Mouse (Mus musculus) CH12.LX (cell line): ENCODE results near the gene Gm20517. TPM values are rescaled to one million over a fixed set of nuclear protein-coding genes. Genes with fewer than 3 reads are reported as not detected.
A peak's percentile ranks its signal among the peaks of the same experiment; 100 is the strongest.

ENCODE experiments used
- DNase-seq: peaks from one replicate; pipeline ENCODE4 v3.0.0-alpha.2; 2013; ENCODE audit errors: extremely low read depth
- H3K27ac ChIP-seq: 2 replicates; pipeline ENCODE4 v1.5.1; 2012; ENCODE audit warnings: low read depth, mild to moderate bottlenecking, control low read depth, moderate library complexity; ENCODE audit not compliant: insufficient read depth
- H3K27me3 ChIP-seq: replicated peaks from 2 replicates; pipeline ENCODE3; 2012; ENCODE audit warnings: inconsistent platforms
- H3K36me3 ChIP-seq, 2 experiments: replicated peaks in 1 of 2; 2 replicates each; pipeline versions ENCODE3 to v1.6.1; 2012; ENCODE audit warnings: inconsistent platforms in 1 of 2, low read length in 1 of 2, mild to moderate bottlenecking in 1 of 2, mixed read lengths in 1 of 2, moderate library complexity in 1 of 2; ENCODE audit not compliant: control insufficient read depth in 1 of 2, insufficient read depth in 1 of 2
- H3K4me1 ChIP-seq, 2 experiments: 2 replicates each; pipeline ENCODE4 v1.6.1; 2012; ENCODE audit warnings: inconsistent platforms in 1 of 2, moderate library complexity in 1 of 2; ENCODE audit not compliant: insufficient read depth in 2 of 2, control insufficient read depth in 1 of 2
- H3K4me2 ChIP-seq: 2 replicates; pipeline ENCODE4 v1.6.1; 2012; ENCODE audit warnings: low read depth, mild to moderate bottlenecking, control low read depth; ENCODE audit not compliant: poor library complexity, insufficient read depth, severe bottlenecking
- H3K4me3 ChIP-seq, 3 experiments: fragments of 150-350 bp in 1 of 3; sonication (generic) in 1 of 3; replicated peaks in 1 of 3; 2 replicates each; pipeline versions ENCODE3 to v1.5.1; 2011 to 2012; ENCODE audit warnings: low read depth in 2 of 3, low read length in 2 of 3, mild to moderate bottlenecking in 2 of 3, moderate library complexity in 2 of 3, control low read depth in 1 of 3, improper control_type of control experiment in 1 of 3, inconsistent platforms in 1 of 3, mixed read lengths in 1 of 3; ENCODE audit not compliant: poor library complexity in 1 of 3
- H3K79me2 ChIP-seq: replicated peaks from 2 replicates; pipeline ENCODE4 v1.6.1; 2012; ENCODE audit warnings: mild to moderate bottlenecking, moderate library complexity; ENCODE audit not compliant: control insufficient read depth, poor library complexity, insufficient read depth, severe bottlenecking; ENCODE audit errors: extremely low read depth
- H3K9ac ChIP-seq: 2 replicates; pipeline ENCODE4 v1.6.1; 2012; ENCODE audit warnings: low read depth, mild to moderate bottlenecking, control low read depth, moderate library complexity; ENCODE audit not compliant: insufficient read depth
- H3K9me3 ChIP-seq: replicated peaks from 2 replicates; pipeline ENCODE3; 2012; ENCODE audit warnings: low read length, inconsistent platforms, mixed read lengths
- BHLHE40 ChIP-seq: IDR thresholded peaks from 2 replicates; pipeline ENCODE4 v1.6.1; 2011; ENCODE audit warnings: mild to moderate bottlenecking, low read depth, low read length, improper control_type of control experiment
- CHD1 ChIP-seq: IDR thresholded peaks from 2 replicates; pipeline ENCODE4 v1.6.1; 2012; ENCODE audit warnings: low read depth, low read length, improper control_type of control experiment, inconsistent platforms
- CTCF ChIP-seq, 2 experiments: IDR thresholded peaks in 1 of 2; conservative IDR thresholded peaks in 1 of 2; 2 replicates each; pipeline ENCODE4 v1.5.1; 2011 to 2012; ENCODE audit warnings: low read depth in 2 of 2, low read length in 2 of 2, improper control_type of control experiment in 1 of 2, inconsistent platforms in 1 of 2, mild to moderate bottlenecking in 1 of 2, moderate library complexity in 1 of 2
- E2F4 ChIP-seq: IDR thresholded peaks from 2 replicates; pipeline ENCODE4 v1.6.1; 2011; ENCODE audit warnings: low read depth, low read length, improper control_type of control experiment; ENCODE audit not compliant: insufficient replicate concordance
- ELF1 ChIP-seq: IDR thresholded peaks from 2 replicates; pipeline ENCODE4 v1.6.1; 2014; ENCODE audit warnings: low read depth, mild to moderate bottlenecking, inconsistent platforms, low read length, improper control_type of control experiment
- EP300 ChIP-seq: IDR thresholded peaks from 2 replicates; pipeline ENCODE4 v1.6.1; 2011; ENCODE audit warnings: low read length, improper control_type of control experiment
- ETS1 ChIP-seq: conservative IDR thresholded peaks from 2 replicates; pipeline ENCODE4 v1.6.1; 2012; ENCODE audit warnings: low read depth, mild to moderate bottlenecking, inconsistent platforms, low read length, improper control_type of control experiment, moderate library complexity
- GABPA ChIP-seq: IDR thresholded peaks from 2 replicates; pipeline ENCODE4 v1.6.1; 2012; ENCODE audit warnings: low read depth, low read length, improper control_type of control experiment, inconsistent platforms; ENCODE audit not compliant: insufficient replicate concordance
- JUND ChIP-seq: conservative IDR thresholded peaks from 2 replicates; pipeline ENCODE4 v1.6.1; 2011; ENCODE audit warnings: low read depth, low read length, improper control_type of control experiment
- KAT2A ChIP-seq: IDR thresholded peaks from 2 replicates; pipeline ENCODE4 v1.6.1; 2012; ENCODE audit warnings: low read length, improper control_type of control experiment, inconsistent platforms; ENCODE audit not compliant: insufficient replicate concordance
- MAFK ChIP-seq: IDR thresholded peaks from 2 replicates; pipeline ENCODE4 v1.6.1; 2011; ENCODE audit warnings: low read length, improper control_type of control experiment; ENCODE audit not compliant: insufficient replicate concordance
- MYC ChIP-seq: IDR thresholded peaks from 2 replicates; pipeline ENCODE4 v1.6.1; 2011; ENCODE audit warnings: low read depth, mild to moderate bottlenecking, improper control_type of control experiment, low read length
- NELFE ChIP-seq: IDR thresholded peaks from 2 replicates; pipeline ENCODE4 v1.6.1; 2011; ENCODE audit warnings: low read depth, low read length, improper control_type of control experiment
- POLR2AphosphoS2 ChIP-seq: IDR thresholded peaks from 2 replicates; pipeline ENCODE4 v1.6.1; 2011; ENCODE audit warnings: low read depth, low read length, improper control_type of control experiment
- RAD21 ChIP-seq: IDR thresholded peaks from 2 replicates; pipeline ENCODE4 v1.6.1; 2011; ENCODE audit warnings: low read depth, mild to moderate bottlenecking, low read length, improper control_type of control experiment, moderate library complexity
- SIN3A ChIP-seq: IDR thresholded peaks from 2 replicates; pipeline ENCODE4 v1.6.1; 2012; ENCODE audit warnings: low read length, improper control_type of control experiment, inconsistent platforms
- UBTF ChIP-seq: IDR thresholded peaks from 2 replicates; pipeline ENCODE4 v1.6.1; 2012; ENCODE audit warnings: low read depth, mild to moderate bottlenecking, inconsistent platforms, low read length, improper control_type of control experiment, moderate library complexity
- ZKSCAN1 ChIP-seq: IDR thresholded peaks from 2 replicates; pipeline ENCODE4 v1.6.1; 2012; ENCODE audit warnings: low read depth, inconsistent platforms, low read length, improper control_type of control experiment, borderline replicate concordance
- ZNF384 ChIP-seq: IDR thresholded peaks from 2 replicates; pipeline ENCODE4 v1.6.1; 2012; ENCODE audit warnings: low read depth, low read length, improper control_type of control experiment, inconsistent platforms
- dilution Hi-C: fragments of 300-500 bp; cut with MboI; formaldehyde crosslinking; loops from 2 replicates; pipeline ENCODE4 v1.14.3; 2020; ENCODE audit warnings: low sequenced_read_pairs; ENCODE audit not compliant: extremely low pct_unique_long_range_greater_than_20kb, extremely low pct_ligation_motif_present
- in situ Hi-C: fragments of 300-500 bp; cut with MboI; formaldehyde crosslinking; loops from 3 replicates; pipeline ENCODE4 v1.14.3; 2019; ENCODE audit warnings: low sequenced_read_pairs, low pct_ligation_motif_present, low pct_unique_long_range_greater_than_20kb, mixed read lengths
- polyA plus RNA-seq: library from polyadenylated mRNA; unstranded; fragments of >175 nt; gene quantifications from 2 replicates; pipeline ENCODE4 v1.2.1, GENCODE M21; 2012; ENCODE audit warnings: low read depth; ENCODE audit not compliant: insufficient read length
- total RNA-seq, 2 experiments: library from RNA; depleted of rRNA; stranded (reverse); fragments of 300-350 nt in 1 of 2; fragments of >200 nt in 1 of 2; gene quantifications; 2 replicates each; pipeline ENCODE4 v1.2.3; 2012 to 2014

Gm20517 gene
- total and polyA plus RNA-seq, 3 experiments = 1.1 to 1.8 (median 1.8) TPM

DNA sequence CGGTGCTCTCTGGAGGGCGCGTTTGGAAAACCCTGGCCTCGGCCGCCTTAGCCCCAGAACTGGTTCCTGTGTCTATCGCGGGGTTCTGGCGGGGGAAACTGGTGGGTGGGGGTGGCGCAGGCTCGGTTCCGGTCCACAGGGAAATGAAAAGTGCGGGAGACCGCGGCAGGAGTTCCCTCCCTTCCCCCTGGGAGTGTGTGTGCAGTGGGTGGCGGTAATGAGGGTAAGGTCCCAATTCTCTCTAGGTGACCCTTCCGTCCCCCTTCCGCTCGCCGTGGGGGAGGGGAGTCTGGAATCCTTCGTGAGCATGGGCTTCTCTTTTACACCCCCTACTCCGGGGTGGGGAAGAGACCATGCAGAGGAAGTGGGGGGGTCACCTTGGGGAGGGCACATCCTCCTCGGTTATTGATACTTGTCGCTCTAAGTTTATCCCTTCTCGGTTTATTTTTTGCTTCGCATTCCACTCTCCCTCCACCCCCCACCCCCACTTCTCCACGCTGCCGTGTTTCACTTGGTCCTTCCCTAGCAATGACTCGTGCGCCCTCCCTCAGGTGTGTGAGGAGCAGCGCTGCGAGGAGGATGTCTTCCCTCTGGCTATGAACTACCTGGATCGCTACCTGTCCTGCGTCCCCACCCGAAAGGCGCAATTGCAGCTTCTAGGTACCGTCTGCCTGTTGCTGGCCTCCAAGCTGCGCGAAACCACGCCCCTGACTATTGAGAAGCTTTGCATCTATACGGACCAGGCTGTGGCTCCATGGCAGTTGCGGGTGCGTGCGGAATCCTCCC lies 17.0 kb upstream of the Gm20517 start (continued):
- TF ChIP-seq NELFE (no peak), CHD1 (no peak), SIN3A (peak; percentile 38), ZKSCAN1 (no peak), E2F4 (no peak), BHLHE40 (0 out of 2 replicates have a peak, but pooled peaks have one; percentile 14), ELF1 (peak; percentile 14; the same call in 1 of the 2 replicates), JUND (no peak)
- TF ChIP-seq, all 38 proteins: peak for 9

- no peak overlapping the region for H3K9ac ChIP-seq
- peaks cover 11 to 37% of the 10 kb centered on the region in 2 experiments for H3K4me1 ChIP-seq
- peaks cover 21 to 42% of the 10 kb centered on the region in 2 experiments for H3K36me3 ChIP-seq
- H3K4me2 ChIP-seq = peak overlapping the region; percentile 82
- H3K9me3 ChIP-seq = no peaks in the 10 kb centered on the region
- H3K79me2 ChIP-seq = peaks cover 10% of the 10 kb centered on the region; the same call in 1 of the 2 replicates
- H3K27me3 ChIP-seq = peaks cover 1% of the 10 kb centered on the region
- TF ChIP-seq GABPA (no peak), SIN3A (no peak), BHLHE40 (no peak), UBTF (no peak), MYC (no peak), KAT2A (no peak), MAFK (no peak)
- TF ChIP-seq, all 38 proteins: peak for 0
- H3K4me3 ChIP-seq = no peak overlapping the region
- dilution Hi-C loops (no loop called here), in situ Hi-C loops (no loop called here)
- no peak overlapping the region for H3K27ac ChIP-seq
- DNase-seq = no peak
These were observed 16.5 kb upstream of the Gm20517 start for GRCm38 (mm10) chr17:47594969-47595247.

DNA sequence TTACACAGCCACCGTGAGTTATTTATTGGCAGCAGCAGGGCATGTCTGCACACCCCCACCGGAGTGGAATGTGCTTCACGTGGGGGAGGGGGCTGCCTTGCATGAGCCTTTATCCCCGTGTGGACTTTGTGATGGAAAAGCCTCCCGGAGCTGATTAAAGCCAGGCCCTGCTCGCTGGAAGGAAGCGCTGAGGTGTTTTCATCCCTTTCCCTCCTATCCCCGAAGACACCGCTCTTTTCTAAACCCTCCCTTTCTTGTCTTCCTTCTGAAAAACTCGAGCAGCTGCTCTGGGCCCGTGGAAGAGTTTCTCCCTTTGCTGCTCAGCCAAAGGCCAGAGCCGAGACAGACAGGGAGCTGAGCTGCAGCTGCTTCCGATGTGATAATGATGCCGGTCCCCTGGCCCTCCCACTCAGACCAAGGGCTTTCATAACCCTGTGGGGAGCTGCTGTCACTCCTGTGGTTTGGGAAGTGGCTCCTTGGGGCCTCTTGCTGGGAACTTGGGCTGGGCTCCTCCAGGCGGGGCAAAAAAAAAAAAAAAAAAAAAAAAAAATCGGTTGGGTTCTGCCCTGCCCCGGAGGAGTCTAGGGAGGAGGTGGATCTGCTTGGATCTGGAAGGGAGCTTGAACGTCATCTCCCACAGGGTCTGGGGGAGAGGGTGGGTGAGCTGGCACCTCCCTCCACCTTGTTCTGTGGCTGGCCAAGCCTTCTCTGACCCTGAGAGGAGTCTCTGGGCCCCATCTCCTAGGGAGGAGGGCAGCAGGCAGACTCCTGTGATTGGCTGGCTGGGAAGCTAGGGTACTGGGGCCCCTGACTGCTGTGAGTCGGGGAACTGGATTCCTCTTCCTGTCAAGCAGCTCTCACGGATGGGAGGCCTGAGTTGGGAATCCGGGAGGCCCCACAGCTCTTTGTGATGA lies 15.9 kb upstream of the Gm20517 start:
- Histone ChIP-seq H3K4me1 (peaks cover 11 to 39% of the 10 kb centered on the region in 2 experiments), H3K36me3 (peaks cover 24 to 48% of the 10 kb centered on the region in 2 experiments), H3K9ac (no peak overlapping the region), H3K27me3 (peaks cover 1% of the 10 kb centered on the region), H3K4me2 (no peak overlapping the region), H3K9me3 (no peaks in the 10 kb centered on the region), H3K4me3 (no peak overlapping the region), H3K79me2 (peaks cover 10% of the 10 kb centered on the region; the same call in 1 of the 2 replicates), H3K27ac (no peak overlapping the region)
- TF ChIP-seq CHD1 (no peak), ETS1 (no peak), SIN3A (no peak), POLR2AphosphoS2 (no peak), CTCF (conservative IDR thresholded peaks at IDR 0.05 in 1 of 2, IDR thresholded peaks at IDR 0.05 in 1 of 2; ENCODE audit: low read depth in 2 of 2, low read length in 2 of 2) (no peak), RAD21 (no peak), ZNF384 (no peak; the same call in 1 of the 2 replicates), EP300 (no peak)
- no peak for DNase-seq
- dilution Hi-C loops (no loop called here), in situ Hi-C loops (no loop called here)
